Mouse (Mus musculus) cerebellum, postnatal 14 days (tissue): ENCODE measurements around the gene Mylpf.
"Not testable (repeated sequence)": the region's sequence is repeated elsewhere in the genome, so short reads cannot be mapped to it uniquely, and the experiment has no call there.

Source experiments
- DNase-seq, 2 experiments: peaks; one replicate each; pipeline ENCODE4 v3.0.0; 2021; ENCODE audit warnings: mixed read lengths in 2 of 2

Mylpf gene

GRCm38 (mm10) chr7:127228615-127229303, 20.1 kb downstream of the Mylpf start:
- peak; percentile 91 to 94 for DNase-seq

GRCm38 (mm10) chr7:127231376-127231775, 22.7 kb downstream of the Mylpf start:
- DNase-seq, result no peak

GRCm38 (mm10) chr7:127231826-127232621, 23.3 kb downstream of the Mylpf start:
- DNase-seq, result no peak

- peak; percentile 91 for DNase-seq
These were observed 24.1 kb downstream of the Mylpf start, which contains the start of the genes Zfp553 and Sept1 for GRCm38 (mm10) chr7:127232622-127233367. Gene Zfp553 (plus strand): TSS chr7:127233061. Gene Sept1 (minus strand): TSS chr7:127233130.

- no peak for DNase-seq
These were observed 24.7 kb downstream of the Mylpf start for GRCm38 (mm10) chr7:127233368-127233749.

- DNase-seq, result no peak
These were observed 25.1 kb downstream of the Mylpf start for GRCm38 (mm10) chr7:127233765-127234164.

GRCm38 (mm10) chr7:127234777-127235176, 26.1 kb downstream of the Mylpf start:
- DNase-seq, result no peak

- DNase-seq, result no peak
These were observed 34.7 kb downstream of the Mylpf start for GRCm38 (mm10) chr7:127243361-127243867.

- DNase-seq, result peak; percentile 98
These were observed 35.4 kb downstream of the Mylpf start, which contains the start of gene Zfp771 for GRCm38 (mm10) chr7:127243870-127244657. Gene Zfp771 (plus strand): TSS chr7:127244274.

- DNase-seq, result peak; percentile 40 to 51
These were observed 36.2 kb downstream of the Mylpf start for GRCm38 (mm10) chr7:127244658-127245510.

- DNase-seq, result not testable (repeated sequence)
These were observed 41.8 kb downstream of the Mylpf start for GRCm38 (mm10) chr7:127250511-127250910.

GRCm38 (mm10) chr7:127252414-127252813, 43.7 kb downstream of the Mylpf start:
- DNase-seq, result peak; percentile 38 to 51

- no peak for DNase-seq
These were observed 44.7 kb downstream of the Mylpf start for GRCm38 (mm10) chr7:127253341-127253740.

- DNase-seq, result peak; percentile 98
These were observed 45.4 kb downstream of the Mylpf start for GRCm38 (mm10) chr7:127253821-127254769.

GRCm38 (mm10) chr7:127255008-127255407, 46.3 kb downstream of the Mylpf start:
- no peak for DNase-seq

GRCm38 (mm10) chr7:127255965-127256364, 47.3 kb downstream of the Mylpf start:
- no peak for DNase-seq

- DNase-seq, result no peak
These were observed 47.8 kb downstream of the Mylpf start for GRCm38 (mm10) chr7:127256518-127256917.

GRCm38 (mm10) chr7:127259186-127259905, 50.7 kb downstream of the Mylpf start:
- DNase-seq, result no peak
